Mouse (Mus musculus) kidney, embryonic 15.5 days (tissue): ENCODE data around the gene Cracr2b. TPM values are rescaled to one million over a fixed set of nuclear protein-coding genes. Genes with fewer than 3 reads are reported as not detected.
A peak's percentile ranks its signal among the peaks of the same experiment; 100 is the strongest.

Experiments used
- ATAC-seq: fragments of 200-750 bp; cut with Nextera tagmentation; replicated peaks from 2 replicates; pipeline ENCODE4 v1.8.0; 2017; ENCODE audit warnings: moderate TSS enrichment; ENCODE audit not compliant: low FRiP score
- H3K27ac ChIP-seq: fragments of 300-500 bp; sonication (generic); 2 replicates; pipeline ENCODE4 v1.5.1; 2015; ENCODE audit warnings: mild to moderate bottlenecking, inconsistent platforms
- H3K27me3 ChIP-seq: fragments of 300-500 bp; sonication (generic); 2 replicates; pipeline ENCODE4 v1.6.1; 2015; ENCODE audit warnings: inconsistent platforms
- H3K36me3 ChIP-seq: fragments of 300-500 bp; sonication (generic); 2 replicates; pipeline ENCODE4 v1.6.1; 2015; ENCODE audit warnings: inconsistent platforms
- H3K4me1 ChIP-seq: fragments of 300-500 bp; sonication (generic); 2 replicates; pipeline ENCODE4 v1.6.1; 2015; ENCODE audit warnings: inconsistent platforms
- H3K4me2 ChIP-seq: fragments of 300-500 bp; sonication (generic); 2 replicates; pipeline ENCODE4 v1.6.1; 2015; ENCODE audit warnings: moderate library complexity, mild to moderate bottlenecking, inconsistent platforms
- H3K4me3 ChIP-seq: fragments of 300-500 bp; sonication (generic); replicated peaks from 2 replicates; pipeline ENCODE4 v1.5.1; 2015; ENCODE audit warnings: mild to moderate bottlenecking, inconsistent platforms
- H3K9ac ChIP-seq: fragments of 300-500 bp; sonication (generic); 2 replicates; pipeline ENCODE4 v1.6.1; 2015; ENCODE audit warnings: mild to moderate bottlenecking, inconsistent platforms
- H3K9me3 ChIP-seq: fragments of 300-500 bp; sonication (generic); replicated peaks from 2 replicates; pipeline ENCODE4 v1.6.1; 2016; ENCODE audit warnings: inconsistent platforms
- WGBS: fragments of 180-500 bp; shearing (Covaris S2); methylation state at CpG from one replicate; pipeline ENCODE4 v1.1.7; 2015; ENCODE audit warnings: mixed read lengths; 5-methylcytosine and 5-hydroxymethylcytosine counted together
- polyA plus RNA-seq: library from polyadenylated mRNA; unstranded; fragments of >200 nt; fragmentation: Nextera tagmentation; extraction: Ambion mirVana; gene quantifications from 2 replicates; pipeline ENCODE4 v1.2.1, GENCODE M21; 2015

Gene Cracr2b
- polyA plus RNA-seq, 1 experiment from 2014 or later, result 22.0 TPM

DNA sequence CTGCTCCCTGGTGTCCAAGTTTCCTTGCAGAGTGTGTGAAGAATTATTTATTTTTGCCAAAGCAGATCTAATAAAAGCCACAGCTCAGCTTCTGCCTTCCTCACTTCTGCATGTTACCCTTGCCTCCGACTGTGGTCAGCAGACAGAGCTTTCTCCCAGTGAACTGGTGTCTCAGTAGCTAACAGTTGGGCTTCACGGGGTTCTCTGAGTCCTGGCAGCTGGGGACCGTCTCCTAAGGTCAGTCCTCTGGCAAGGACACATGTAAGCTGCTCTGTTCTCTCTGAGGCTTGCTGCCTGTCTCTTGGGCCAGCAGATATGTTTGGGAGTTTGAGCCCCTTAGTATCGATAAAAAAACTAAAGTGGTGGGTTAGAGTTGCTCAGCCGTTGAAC is 898 bp upstream of the Cracr2b start:
- no peak overlapping the region for H3K27ac ChIP-seq
- H3K36me3 ChIP-seq, result peaks cover 17% of the 10 kb centered on the region
- H3K9ac ChIP-seq, result no peak overlapping the region
- no peaks in the 10 kb centered on the region for H3K9me3 ChIP-seq
- 59% methylated on average over 5 of the region's 5 CpGs for WGBS
- peaks cover 78% of the 10 kb centered on the region for H3K4me1 ChIP-seq
- no peak overlapping the region for H3K4me3 ChIP-seq
- H3K27me3 ChIP-seq, result peaks cover 49% of the 10 kb centered on the region
- ATAC-seq, result no peak
- no peak overlapping the region for H3K4me2 ChIP-seq

DNA sequence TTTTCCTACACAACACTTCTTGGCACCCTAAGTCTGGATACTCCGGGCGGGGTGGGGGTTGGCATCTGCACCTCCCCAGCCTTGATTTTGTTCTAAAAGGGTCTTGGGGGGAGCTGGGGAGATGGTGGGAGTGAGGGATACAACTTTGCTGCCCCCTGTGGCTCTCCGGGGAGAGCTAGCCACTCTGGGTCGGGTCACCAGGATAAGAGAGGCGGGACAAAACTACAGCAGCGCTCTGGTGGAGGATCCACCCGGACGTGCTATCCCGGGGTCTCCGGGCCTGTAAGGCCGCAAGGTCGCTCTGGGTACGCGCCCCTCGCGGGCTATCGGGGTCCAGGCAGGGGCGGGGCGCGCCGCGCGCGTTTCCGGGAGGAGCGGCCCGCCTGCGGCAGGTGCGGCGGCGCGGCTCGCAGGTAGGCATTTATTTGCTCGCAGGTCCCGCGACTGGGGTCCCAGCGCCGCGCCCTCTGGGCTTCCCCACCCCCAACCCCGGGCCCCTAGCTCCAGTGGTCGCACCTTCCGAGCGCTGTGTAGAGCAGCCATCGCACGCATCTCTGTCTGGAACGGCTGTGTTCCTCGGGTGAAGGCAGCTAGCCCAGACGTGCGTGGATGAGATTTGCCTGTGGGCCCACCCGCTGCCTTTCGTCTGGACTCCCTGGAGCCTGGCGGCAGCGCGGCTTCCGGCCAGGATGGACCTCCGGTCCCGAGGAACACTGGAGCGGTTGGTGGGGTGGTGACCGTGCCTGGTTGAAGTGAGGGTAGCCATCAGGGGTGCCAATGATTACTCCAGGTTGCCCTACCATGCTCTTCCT is 833 bp downstream of the Cracr2b start:
- H3K27ac ChIP-seq, result no peak overlapping the region

DNA sequence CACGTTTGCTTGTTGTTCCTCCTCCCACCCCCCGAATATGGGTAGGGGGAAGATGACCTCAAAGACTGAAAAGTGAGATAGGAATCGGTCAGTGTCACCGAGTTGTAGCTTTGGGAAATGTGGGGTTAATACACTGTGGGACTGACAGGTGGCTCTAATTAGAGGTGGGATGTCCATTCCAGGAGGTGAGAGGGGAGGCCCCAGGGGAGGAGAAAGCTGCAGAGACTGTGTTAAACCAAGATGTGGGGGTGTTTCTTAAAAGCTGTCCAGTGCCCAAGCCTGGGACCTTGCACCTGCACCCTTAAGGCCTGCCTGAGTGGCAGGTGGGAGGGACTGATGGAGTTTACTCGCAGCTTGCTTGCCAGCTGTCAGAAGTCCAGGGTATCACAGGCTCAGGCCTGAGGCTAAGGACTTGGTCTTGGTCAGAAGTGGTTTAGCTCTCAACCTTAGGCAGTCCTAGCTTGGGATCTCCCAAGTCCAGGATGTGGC is 1.5 kb downstream of the Cracr2b start:
- Histone ChIP-seq H3K4me1 (peaks cover 81% of the 10 kb centered on the region), H3K4me3 (peak overlapping the region; percentile 56), H3K27me3 (peaks cover 60% of the 10 kb centered on the region), H3K9ac (peak overlapping the region; percentile 46; the same call in 1 of the 2 replicates), H3K9me3 (no peaks in the 10 kb centered on the region), H3K36me3 (peaks cover 17% of the 10 kb centered on the region), H3K4me2 (peak overlapping the region; percentile 97), H3K27ac (no peak overlapping the region)
- ATAC-seq, result no peak
- WGBS, result 11% methylated on average over 5 of the region's 5 CpGs

More for the DNA sequence above, 833 bp downstream of the Cracr2b start:
- Histone ChIP-seq H3K9me3 (no peaks in the 10 kb centered on the region), H3K4me2 (peak overlapping the region; percentile 97), H3K4me3 (peak overlapping the region; percentile 56), H3K36me3 (peaks cover 17% of the 10 kb centered on the region), H3K27me3 (peaks cover 60% of the 10 kb centered on the region), H3K4me1 (peaks cover 78% of the 10 kb centered on the region), H3K9ac (peak overlapping the region; percentile 46)
- WGBS, result 2% methylated on average over 57 of the region's 59 CpGs
- no peak for ATAC-seq

DNA sequence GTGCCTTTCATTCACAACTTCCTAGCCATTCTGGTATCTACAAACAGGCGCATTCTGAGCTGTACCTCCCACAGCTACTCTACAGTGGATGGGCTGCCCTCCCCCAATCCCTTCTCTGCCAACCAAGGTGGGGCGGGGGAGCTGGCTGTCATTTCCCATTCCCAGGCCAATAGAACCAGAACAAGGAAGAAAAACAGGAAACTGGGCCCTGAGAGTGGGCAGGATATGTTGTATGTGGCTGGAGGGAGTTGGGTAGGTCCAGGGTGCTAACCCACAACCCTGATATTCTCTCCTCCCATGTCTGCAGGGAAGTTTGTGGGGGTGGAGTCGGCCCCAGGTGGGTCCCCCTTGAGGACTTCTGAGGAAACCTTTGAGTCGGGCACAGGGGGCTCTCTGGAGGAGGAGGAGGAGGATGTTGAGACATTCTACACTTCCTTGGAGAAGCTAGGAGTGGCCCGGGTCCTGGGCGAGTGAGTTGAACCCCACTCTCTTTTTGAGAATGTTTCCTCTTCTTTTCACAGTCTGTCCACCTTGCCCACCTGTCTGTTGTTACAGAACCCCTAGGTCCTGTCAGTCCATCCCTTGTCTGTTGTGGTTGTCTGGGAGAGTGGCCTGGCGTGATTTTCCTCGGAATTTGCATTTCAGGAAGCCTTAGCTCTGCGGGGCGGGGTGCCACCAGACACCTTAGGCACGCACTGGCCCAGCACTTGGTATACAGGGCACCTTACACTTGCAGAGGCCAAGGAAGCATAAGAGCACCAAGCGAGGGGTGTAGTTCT is 3.1 kb downstream of the Cracr2b start:
- Histone ChIP-seq H3K4me3 (peak overlapping the region; percentile 24), H3K4me1 (peaks cover 90% of the 10 kb centered on the region), H3K9me3 (no peaks in the 10 kb centered on the region), H3K36me3 (peaks cover 8% of the 10 kb centered on the region; the same call in 1 of the 2 replicates), H3K27ac (peak overlapping the region; percentile 45; the same call in 1 of the 2 replicates), H3K27me3 (peaks cover 60% of the 10 kb centered on the region), H3K9ac (0 out of 2 replicates have a peak overlapping the region, but pooled peaks have one; percentile 21), H3K4me2 (peak overlapping the region; percentile 49)
- 37% methylated on average over 12 of the region's 12 CpGs for WGBS
- no peak for ATAC-seq

DNA sequence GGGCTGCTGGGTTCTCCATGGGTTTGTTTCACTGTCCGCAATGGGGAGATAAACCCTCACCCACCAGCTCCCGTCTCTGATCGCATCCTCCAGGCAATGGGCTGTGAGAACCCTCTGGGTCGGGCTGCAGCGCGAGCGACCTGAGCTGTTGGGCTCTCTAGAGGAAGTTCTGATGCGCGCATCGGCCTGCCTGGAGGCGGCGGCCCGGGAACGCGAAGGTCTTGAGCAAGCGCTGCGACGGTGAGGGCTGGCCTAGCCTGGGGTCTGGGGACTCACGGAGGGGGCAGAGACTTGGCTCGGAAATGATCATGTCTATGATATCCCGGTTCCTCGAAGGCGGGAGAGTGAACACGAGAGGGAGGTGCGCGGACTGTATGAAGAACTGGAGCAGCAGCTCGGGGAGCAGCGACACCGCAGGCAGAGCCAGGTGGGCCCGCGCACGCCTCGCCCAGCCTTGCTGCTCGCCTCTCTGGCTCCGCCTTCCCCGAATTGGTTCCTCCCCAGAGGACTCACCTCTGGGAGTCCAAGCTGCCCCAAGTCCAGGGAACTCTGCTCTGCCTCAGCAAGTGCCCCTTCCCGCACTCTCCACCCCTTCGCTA is 3.8 kb downstream of the Cracr2b start:
- peak overlapping the region; percentile 49 for H3K4me2 ChIP-seq
- no peak overlapping the region for H3K27ac ChIP-seq
- no peak for ATAC-seq
- H3K9ac ChIP-seq, result 0 out of 2 replicates have a peak overlapping the region, but pooled peaks have one; percentile 21
- peaks cover 94% of the 10 kb centered on the region for H3K4me1 ChIP-seq
- H3K36me3 ChIP-seq, result peaks cover 5% of the 10 kb centered on the region; the same call in 1 of the 2 replicates
- 7% methylated on average over 38 of the region's 38 CpGs for WGBS
- peaks cover 60% of the 10 kb centered on the region for H3K27me3 ChIP-seq
- peak overlapping the region; percentile 24 for H3K4me3 ChIP-seq
- H3K9me3 ChIP-seq, result no peaks in the 10 kb centered on the region

DNA sequence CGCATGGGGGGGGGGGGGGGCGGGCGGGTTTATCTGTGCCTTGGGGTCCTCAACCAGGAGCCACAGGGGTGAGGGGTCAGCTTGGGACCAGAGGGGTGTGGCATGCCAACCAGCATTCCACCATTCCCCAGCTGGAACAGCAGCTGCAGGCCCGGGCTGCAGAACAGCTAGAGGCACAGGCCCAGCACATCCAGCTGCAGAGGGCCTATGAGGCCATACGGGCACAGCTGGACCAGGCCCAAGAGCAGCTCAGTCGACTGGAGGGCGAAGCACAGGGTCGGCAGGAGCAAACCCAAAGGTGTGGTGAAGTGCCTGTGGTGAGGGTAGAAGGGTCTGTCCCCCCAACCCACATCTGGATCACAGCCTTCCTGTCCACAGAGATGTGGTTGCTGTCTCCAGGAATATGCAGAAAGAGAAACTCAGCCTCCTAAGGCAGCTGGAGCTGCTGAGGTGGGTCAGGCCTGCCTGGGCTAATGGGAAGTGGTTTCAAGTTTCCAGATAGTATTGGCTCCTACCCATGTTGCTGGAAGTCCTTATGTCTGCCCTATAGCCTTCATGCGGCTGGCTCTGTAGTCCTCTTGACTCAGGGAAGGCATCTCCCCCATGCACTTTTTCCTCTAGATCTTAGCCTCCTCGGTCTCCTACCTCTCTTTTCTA is 4.6 kb downstream of the Cracr2b start:
- ATAC-seq, result no peak
- Histone ChIP-seq H3K4me1 (peaks cover 94% of the 10 kb centered on the region), H3K9me3 (no peaks in the 10 kb centered on the region), H3K4me2 (peak overlapping the region; percentile 49), H3K9ac (no peak overlapping the region), H3K27me3 (peaks cover 56% of the 10 kb centered on the region), H3K36me3 (peaks cover 11% of the 10 kb centered on the region), H3K27ac (peak overlapping the region; percentile 19), H3K4me3 (0 out of 2 replicates have a peak overlapping the region, but pooled peaks have one; percentile 3)
- WGBS, result 49% methylated on average over 7 of the region's 10 CpGs

DNA sequence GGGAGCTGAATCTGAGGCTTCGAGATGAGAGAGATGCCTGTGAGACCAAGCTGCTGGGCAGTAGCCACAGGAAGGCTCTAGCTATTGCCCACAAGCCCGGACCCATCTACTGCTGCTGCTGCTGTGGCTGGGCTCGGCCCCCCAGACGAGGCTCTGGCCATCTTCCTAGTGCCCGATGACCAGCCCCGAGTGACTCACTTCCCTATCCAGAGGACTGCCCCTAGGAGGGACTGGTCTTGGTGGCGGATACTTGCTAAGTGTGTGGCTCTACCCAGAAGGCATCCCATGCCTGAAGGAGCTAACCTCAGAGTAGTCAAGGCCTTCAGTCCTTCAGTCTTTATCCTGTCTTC is 5.1 kb downstream of the Cracr2b start:
- H3K27ac ChIP-seq, result peak overlapping the region; percentile 19
- no peak overlapping the region for H3K9ac ChIP-seq
- peaks cover 51% of the 10 kb centered on the region for H3K27me3 ChIP-seq
- 77% methylated on average over 7 of the region's 7 CpGs for WGBS
- ATAC-seq, result no peak
- H3K9me3 ChIP-seq, result no peaks in the 10 kb centered on the region
- 0 out of 2 replicates have a peak overlapping the region, but pooled peaks have one; percentile 3 for H3K4me3 ChIP-seq
- peaks cover 89% of the 10 kb centered on the region for H3K4me1 ChIP-seq
- no peak overlapping the region for H3K4me2 ChIP-seq
- H3K36me3 ChIP-seq, result peaks cover 16% of the 10 kb centered on the region

DNA sequence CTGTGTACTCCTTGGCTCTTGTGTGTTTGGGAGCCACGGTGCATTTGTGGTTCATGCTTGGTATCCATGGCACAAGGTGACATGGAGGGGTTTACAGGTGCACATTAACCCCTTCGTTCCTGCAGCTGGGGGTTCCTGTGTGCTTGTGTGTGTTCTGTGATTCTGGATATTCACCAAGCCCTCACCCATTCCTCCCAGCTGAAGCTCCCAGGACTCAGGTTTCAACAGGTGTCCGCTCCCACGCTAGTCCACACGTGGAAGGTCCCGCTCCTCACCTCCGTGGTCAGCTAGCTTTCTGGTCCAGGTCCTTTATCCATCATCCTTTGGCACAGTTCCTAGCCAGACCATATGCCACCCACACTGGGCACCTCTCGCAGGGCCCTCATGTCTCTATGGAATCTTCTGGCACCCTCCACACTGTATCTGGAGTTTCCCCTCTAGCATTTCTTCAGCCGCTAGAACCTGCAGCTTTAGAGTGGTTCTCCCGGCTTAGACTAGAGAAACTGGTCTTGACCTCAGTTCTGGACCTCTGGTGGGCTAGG is 5.8 kb downstream of the Cracr2b start:
- Histone ChIP-seq H3K4me3 (peak overlapping the region; percentile 85), H3K9me3 (no peaks in the 10 kb centered on the region), H3K4me2 (peak overlapping the region; percentile 81), H3K36me3 (peaks cover 23% of the 10 kb centered on the region), H3K4me1 (peaks cover 82% of the 10 kb centered on the region), H3K27me3 (peaks cover 44% of the 10 kb centered on the region), H3K27ac (peak overlapping the region; percentile 92), H3K9ac (peak overlapping the region; percentile 82)
- ATAC-seq, result no peak
- WGBS, result 55% methylated on average over 10 of the region's 10 CpGs

DNA sequence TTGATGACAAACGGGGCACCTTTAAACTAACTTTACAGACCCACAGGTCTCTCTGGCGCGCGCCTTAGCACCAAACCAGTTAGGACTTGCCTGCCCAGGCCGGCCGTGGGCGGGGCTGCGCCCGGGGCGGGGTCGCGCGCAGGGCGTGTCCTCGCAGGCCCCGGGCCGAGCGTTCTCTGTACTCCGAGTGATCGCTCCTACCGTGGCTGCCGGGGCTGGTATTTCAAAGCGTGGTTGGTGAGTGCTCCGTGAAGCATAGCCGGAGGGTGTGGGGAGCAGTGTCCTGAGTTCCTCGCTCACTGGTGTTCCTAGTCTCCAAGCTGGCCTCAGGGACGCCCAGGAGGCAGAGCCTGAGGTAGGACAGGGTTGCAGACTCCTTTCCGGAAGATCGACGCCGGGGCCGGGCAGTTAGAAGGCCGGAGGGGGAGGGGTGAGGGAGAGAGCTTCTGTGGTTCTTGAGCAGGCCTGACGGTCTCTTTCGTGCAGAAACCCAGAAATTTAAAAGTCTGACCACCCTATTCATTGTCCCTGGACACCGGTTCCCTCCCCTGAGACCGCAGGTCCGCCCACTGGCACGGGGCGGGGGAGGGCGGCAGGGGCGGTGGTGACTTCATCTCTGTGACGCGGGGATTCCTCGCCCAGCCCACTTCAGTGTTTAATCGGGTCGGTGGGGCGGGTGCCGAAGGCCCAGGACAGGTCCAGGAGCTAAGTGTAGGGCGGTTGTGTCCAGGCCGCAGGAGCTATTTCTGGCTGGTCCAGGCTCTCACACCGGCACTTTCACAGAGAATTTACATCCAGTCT is 6.5 kb downstream of the Cracr2b start, which contains the start of gene Cd151:
Cd151 (plus strand) TSS at position 163 of the 801 bp plus-strand sequence.
- H3K27me3 ChIP-seq, result peaks cover 37% of the 10 kb centered on the region
- H3K4me3 ChIP-seq, result peak within 1 kb of the TSS; percentile 85
- no peaks in the 10 kb centered on the region for H3K9me3 ChIP-seq
- H3K27ac ChIP-seq, result peak within 1 kb of the TSS; percentile 92
- WGBS, result under 1% methylated on average over 52 of the region's 52 CpGs
- peaks cover 30% of the 10 kb centered on the region for H3K36me3 ChIP-seq
- peak; percentile 75 for ATAC-seq
- H3K9ac ChIP-seq, result peak within 1 kb of the TSS; percentile 82
- peak within 1 kb of the TSS; percentile 81 for H3K4me2 ChIP-seq
- peaks cover 78% of the 10 kb centered on the region for H3K4me1 ChIP-seq

DNA sequence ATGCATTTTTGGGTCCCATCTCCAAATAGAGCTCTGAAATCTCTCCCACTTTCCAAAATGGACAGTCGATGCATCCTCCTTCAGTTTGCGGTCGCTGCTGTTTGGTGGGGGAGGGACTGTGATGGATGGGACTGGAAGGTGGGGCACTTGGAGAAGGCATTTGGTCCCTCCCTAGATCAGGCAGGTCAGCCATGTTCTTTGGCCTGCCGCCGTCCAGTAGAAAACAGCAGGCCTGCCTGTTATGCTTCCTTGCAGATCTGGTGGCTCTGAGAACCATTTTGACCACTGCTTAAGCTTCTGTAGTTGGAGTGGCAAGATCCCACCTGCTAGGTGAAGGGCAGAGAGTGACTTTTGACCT is 7.2 kb downstream of the Cracr2b start:
- Histone ChIP-seq H3K9ac (peak overlapping the region; percentile 82), H3K27me3 (peaks cover 30% of the 10 kb centered on the region), H3K9me3 (no peaks in the 10 kb centered on the region), H3K4me3 (peak overlapping the region; percentile 85), H3K27ac (peak overlapping the region; percentile 92), H3K4me2 (peak overlapping the region; percentile 81), H3K36me3 (peaks cover 35% of the 10 kb centered on the region), H3K4me1 (peaks cover 75% of the 10 kb centered on the region)
- 0 out of 2 replicates have a peak, but pooled peaks have one; percentile 8 for ATAC-seq
- 8% methylated on average over 5 of the region's 5 CpGs for WGBS
